ENCODE assay signal across 8 mouse cellular contexts in the genomic region with DNA sequence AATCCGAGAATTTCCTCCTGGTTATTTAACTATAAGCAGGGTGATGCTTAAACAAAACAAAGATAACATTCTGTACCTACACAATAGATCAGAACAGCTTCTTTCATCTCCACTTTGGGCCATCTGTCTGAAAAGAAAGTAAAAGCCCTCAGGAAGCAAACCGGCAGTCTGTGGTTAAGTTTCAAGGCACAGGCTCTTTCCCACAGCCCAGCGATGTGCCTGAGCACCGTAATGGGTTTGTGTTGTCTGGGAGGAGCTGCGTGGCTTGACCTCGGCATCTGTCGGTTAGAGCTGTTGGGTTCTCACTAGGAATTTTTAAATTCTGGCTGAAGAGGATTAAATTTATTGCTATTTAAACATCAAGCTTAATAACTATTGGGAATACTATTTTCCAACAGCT.
DNase-seq lines count a peak whose midpoint lies in the region; ATAC-seq lines count a peak whose summit lies in the region.
"Had no signal": no experiment of that assay in that cellular context is flagged by ENCODE, and none has a peak within 500 bp of the region (broad histone marks: within the 10 kb centered on the region; RNA-seq: fewer than 3 reads in every experiment).

No protein-coding gene starts in this region.

- no peaks in the 10 kb centered on the region for H3K9me3 ChIP-seq in forebrain, embryonic 14.5 days (replicated peaks; ENCODE audit: control insufficient read depth, low read length)
- H3K9me3 ChIP-seq in stomach, embryonic 15.5 days = no peaks in the 10 kb centered on the region
- H3K9me3 ChIP-seq in kidney, embryonic 16.5 days (ENCODE audit: low read length) = no peaks in the 10 kb centered on the region
- H3K9me3 ChIP-seq: embryonic facial prominence, embryonic 12.5 days had no signal

- H3K9ac ChIP-seq in forebrain, embryonic 14.5 days (ENCODE audit: low read length) = no peak overlapping the region
- no peak overlapping the region for H3K9ac ChIP-seq in stomach, embryonic 15.5 days
- H3K9ac ChIP-seq in kidney, embryonic 16.5 days (replicated peaks; ENCODE audit: low read length) = no peak overlapping the region
- H3K9ac ChIP-seq: embryonic facial prominence, embryonic 12.5 days had no signal

- no peak overlapping the region for H3K4me3 ChIP-seq in forebrain, embryonic 14.5 days (ENCODE audit: low read depth, low read length)
- peak overlapping the region; percentile 7; the same call in 1 of the 2 replicates for H3K4me3 ChIP-seq in stomach, embryonic 15.5 days (replicated peaks)
- H3K4me3 ChIP-seq in kidney, embryonic 16.5 days (ENCODE audit: low read length) = no peak overlapping the region
- H3K4me3 ChIP-seq: embryonic facial prominence, embryonic 12.5 days had no signal

- peak overlapping the region; percentile 20; the same call in 1 of the 2 replicates for H3K4me2 ChIP-seq in forebrain, embryonic 14.5 days (ENCODE audit: low read length)
- peak overlapping the region; percentile 28 for H3K4me2 ChIP-seq in stomach, embryonic 15.5 days
- no peak overlapping the region; the same call in 1 of the 2 replicates for H3K4me2 ChIP-seq in kidney, embryonic 16.5 days (replicated peaks; ENCODE audit: low read depth, low read length)
- H3K4me2 ChIP-seq: embryonic facial prominence, embryonic 12.5 days had no signal

- no peaks in the 10 kb centered on the region for H3K27me3 ChIP-seq in forebrain, embryonic 14.5 days (replicated peaks; ENCODE audit: control insufficient read depth, insufficient read depth, low read length)
- H3K27me3 ChIP-seq in stomach, embryonic 15.5 days (replicated peaks) = no peaks in the 10 kb centered on the region
- H3K27me3 ChIP-seq in kidney, embryonic 16.5 days (ENCODE audit: insufficient read depth, low read length) = no peaks in the 10 kb centered on the region
- H3K27me3 ChIP-seq: embryonic facial prominence, embryonic 12.5 days had no signal

- peak; percentile 14 to 40 for DNase-seq in spleen, postnatal 36 days (ENCODE audit: low spot score in 2 of 2)
- DNase-seq in spleen, postnatal 4 days (ENCODE audit: low spot score in 2 of 2) = no peak
- DNase-seq in forebrain, embryonic 14.5 days (ENCODE audit: low spot score) = peak; percentile 71
- peak; percentile 16 for DNase-seq in lung, postnatal 25 days (ENCODE audit: low spot score)
- DNase-seq in right cerebral cortex, adult 18-20 months = no peak

- H3K36me3 ChIP-seq in forebrain, embryonic 14.5 days (ENCODE audit: control insufficient read depth, insufficient read depth, low read length) = no peaks in the 10 kb centered on the region
- H3K36me3 ChIP-seq in stomach, embryonic 15.5 days = no peaks in the 10 kb centered on the region
- no peaks in the 10 kb centered on the region for H3K36me3 ChIP-seq in kidney, embryonic 16.5 days (ENCODE audit: insufficient read depth, low read length)
- H3K36me3 ChIP-seq: embryonic facial prominence, embryonic 12.5 days had no signal

- peak overlapping the region; percentile 78 for H3K27ac ChIP-seq in forebrain, embryonic 14.5 days (ENCODE audit: low read depth, low read length)
- 0 out of 2 replicates have a peak overlapping the region, but pooled peaks have one; percentile 4 for H3K27ac ChIP-seq in stomach, embryonic 15.5 days
- H3K27ac ChIP-seq in kidney, embryonic 16.5 days (ENCODE audit: low read length) = no peak overlapping the region
- H3K27ac ChIP-seq: embryonic facial prominence, embryonic 12.5 days had no signal

- WGBS in forebrain, embryonic 14.5 days = 11% methylated on average over 7 of the region's 7 CpGs
- 19% methylated on average over 7 of the region's 7 CpGs for WGBS in stomach, embryonic 15.5 days
- 25% methylated on average over 7 of the region's 7 CpGs for whole genome bisulfite sequencing in kidney, embryonic 16.5 days

- ATAC-seq in forebrain, embryonic 14.5 days = peak; percentile 67; the same call in 1 of the 2 replicates
- ATAC-seq in stomach, embryonic 15.5 days (ENCODE audit: insufficient read depth, low FRiP score, low read depth) = no peak
- ATAC-seq in kidney, embryonic 16.5 days (ENCODE audit: low FRiP score, low TSS enrichment) = no peak

- peaks cover 21% of the 10 kb centered on the region; the same call in 1 of the 2 replicates for H3K4me1 ChIP-seq in forebrain, embryonic 14.5 days (ENCODE audit: control insufficient read depth, insufficient read depth, low read length)
- peaks cover 5% of the 10 kb centered on the region; the same call in 1 of the 2 replicates for H3K4me1 ChIP-seq in stomach, embryonic 15.5 days
- H3K4me1 ChIP-seq in kidney, embryonic 16.5 days (ENCODE audit: insufficient read depth, low read length) = peaks cover 15% of the 10 kb centered on the region

Comparison
In these comparisons a context has a peak if more than half of its experiments do, and no peak if none do; other contexts are left out.
1. DNase-seq: peak in spleen, postnatal 36 days (2 of 2), forebrain, embryonic 14.5 days (single experiment) and lung, postnatal 25 days (single experiment); none in spleen, postnatal 4 days (0 of 2) and right cerebral cortex, adult 18-20 months (single experiment).